Mouse (Mus musculus) heart, adult 9 months (tissue): ENCODE measurements around the gene Ubqln4.
"Not testable (repeated sequence)": the region's sequence is repeated elsewhere in the genome, so short reads cannot be mapped to it uniquely, and the experiment has no call there.

Source experiments
- DNase-seq, 2 experiments: peaks; one replicate each; pipeline ENCODE4 v3.0.0; 2022; ENCODE audit warnings: low spot score in 2 of 2

Gene Ubqln4

DNA sequence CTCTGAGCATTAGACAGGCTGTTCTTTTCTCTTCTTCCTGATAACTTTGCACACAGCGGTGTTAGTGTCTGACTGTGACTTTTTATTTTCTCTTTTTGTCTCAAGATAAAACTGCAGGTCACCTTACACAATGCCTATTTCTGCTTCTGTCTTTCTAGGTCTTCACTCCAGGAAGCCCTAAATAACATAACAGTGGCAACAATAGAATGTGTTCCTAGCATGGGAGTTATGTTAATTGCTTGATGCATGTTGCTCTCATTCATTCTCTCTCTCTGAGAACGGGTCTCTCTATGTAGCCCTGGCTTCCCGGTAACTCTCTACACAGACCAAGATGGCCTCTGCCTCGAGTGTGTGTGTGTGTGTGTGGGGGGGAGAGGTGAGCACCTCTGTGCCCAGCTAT, 48.9 kb downstream of the Ubqln4 start:
- DNase-seq: no peak

GRCm38 (mm10) chr3:88603714-88604161, 50.2 kb downstream of the Ubqln4 start:
- DNase-seq: peak; percentile 77 to 79

DNA sequence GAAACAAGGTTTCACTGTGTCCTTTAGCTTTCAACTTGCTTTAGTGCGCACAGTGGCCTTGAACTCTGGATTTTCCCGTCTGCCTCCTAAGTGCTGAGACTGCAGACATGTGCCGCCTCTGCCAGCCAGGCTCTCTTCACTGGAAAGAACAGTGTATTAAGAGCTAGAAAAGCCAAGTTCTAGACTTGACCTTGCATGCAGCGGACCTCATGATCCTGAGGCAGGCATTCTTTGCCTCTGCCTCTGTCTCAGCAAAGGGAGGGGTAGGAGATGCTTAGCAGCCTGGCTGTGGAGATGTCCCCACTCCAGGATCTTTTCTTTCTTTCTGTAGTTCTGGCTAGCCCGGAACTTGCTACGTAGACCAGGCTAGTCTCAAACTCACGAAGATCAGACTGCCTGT, 51.3 kb downstream of the Ubqln4 start:
- DNase-seq: no peak

DNA sequence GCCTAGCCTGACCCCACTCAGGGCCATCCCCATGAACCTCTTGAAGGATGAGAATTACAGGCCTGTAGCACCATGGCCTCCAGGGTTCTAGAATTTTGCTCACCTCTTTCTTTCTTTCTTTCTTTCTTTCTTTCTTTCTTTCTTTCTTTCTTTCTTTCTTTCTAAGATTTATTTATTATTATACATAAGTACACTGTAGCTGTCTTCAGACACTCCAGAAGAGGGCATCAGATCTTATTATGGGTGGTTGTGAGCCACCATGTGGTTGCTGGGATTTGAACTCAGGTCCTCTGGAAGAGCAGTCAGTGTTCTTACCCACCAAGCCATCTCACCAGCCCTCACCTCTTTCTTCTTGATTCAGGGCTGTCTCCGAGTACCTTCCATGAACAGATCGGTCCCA, 52.1 kb downstream of the Ubqln4 start, which contains the start of gene Arhgef2:
Gene Arhgef2 (plus strand): TSS at position 301 of the 400 bp plus-strand sequence.
- not testable (repeated sequence) for DNase-seq

DNA sequence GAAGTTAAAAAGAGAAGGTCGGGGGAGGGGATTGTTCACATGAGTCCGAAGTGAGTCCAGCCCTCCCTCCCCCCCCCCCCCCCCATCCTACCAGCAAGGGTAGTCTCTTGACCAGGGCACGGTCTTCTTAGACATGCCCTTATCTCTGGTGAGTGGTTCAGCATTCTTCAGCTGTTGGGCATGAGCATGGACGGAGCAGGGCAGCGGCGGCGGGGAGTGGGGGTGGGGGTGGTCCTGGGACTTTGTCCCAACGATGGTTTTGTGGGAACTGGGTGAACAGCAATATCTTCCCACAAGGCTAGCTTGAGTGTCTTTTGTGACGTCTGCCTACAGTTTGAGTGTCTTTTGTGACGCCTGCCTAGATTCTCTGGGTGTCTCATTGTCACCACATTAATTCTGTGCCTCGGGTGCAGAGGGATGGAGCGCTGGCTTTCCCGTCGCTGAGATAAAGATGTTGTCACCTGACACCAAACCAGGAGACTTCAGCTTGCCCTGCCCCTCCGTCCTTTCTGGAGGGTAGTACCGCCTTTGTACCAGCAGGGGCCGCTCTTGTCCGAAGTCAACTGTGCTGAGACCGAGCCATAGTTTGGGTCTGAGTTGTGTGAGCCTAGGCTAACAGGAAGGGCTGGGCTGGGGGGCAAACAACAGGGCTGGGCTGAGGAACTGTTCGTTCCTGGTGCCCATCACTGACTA, 53.7 kb downstream of the Ubqln4 start:
- peak; percentile 85 to 90 for DNase-seq

DNA sequence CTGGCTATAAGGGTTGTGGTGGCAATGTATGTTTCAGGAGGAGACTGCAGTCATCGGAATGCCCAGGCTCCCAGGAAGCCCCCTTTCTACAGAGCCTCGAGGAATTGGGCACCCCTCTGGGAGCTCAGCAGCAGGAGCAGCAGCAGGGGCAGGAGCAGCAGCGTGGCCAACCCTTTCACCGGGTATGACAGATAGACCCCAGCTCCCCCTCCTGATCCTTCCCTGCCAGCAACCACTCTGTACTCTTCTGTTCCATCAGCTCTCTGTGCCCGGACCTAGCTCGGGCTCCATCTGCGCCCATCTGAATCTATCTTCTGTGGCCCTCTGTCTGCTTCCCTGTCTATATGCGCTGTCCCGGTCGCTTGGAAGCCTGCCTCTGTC, 54.2 kb downstream of the Ubqln4 start:
- DNase-seq: no peak

- DNase-seq: no peak
Measured at GRCm38 (mm10) chr3:88609066-88609465, 55.5 kb downstream of the Ubqln4 start.

DNA sequence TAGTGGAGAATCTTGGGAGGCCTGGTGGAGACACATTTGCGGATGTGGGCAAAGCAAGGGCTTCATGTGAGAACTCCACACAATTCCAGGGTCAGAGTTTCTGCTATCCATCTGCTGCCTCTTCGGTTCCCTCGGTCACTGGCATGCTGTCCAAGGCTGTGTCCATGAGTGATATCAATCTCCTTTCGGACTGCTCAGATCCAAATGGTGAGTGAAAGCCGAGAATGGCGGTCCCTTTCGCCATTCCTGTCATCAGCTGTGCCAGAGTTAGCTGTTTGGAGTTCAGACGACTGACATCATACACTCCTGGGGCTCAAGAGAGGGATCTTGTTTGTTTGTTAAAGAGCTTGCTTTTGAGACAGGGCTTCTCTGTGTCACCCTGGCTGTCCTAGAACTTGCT, 60.9 kb downstream of the Ubqln4 start:
- no peak for DNase-seq

- DNase-seq: no peak
Measured at GRCm38 (mm10) chr3:88615117-88615516, 61.6 kb downstream of the Ubqln4 start.

GRCm38 (mm10) chr3:88615902-88616391, 62.4 kb downstream of the Ubqln4 start:
- peak; percentile 82 to 90 for DNase-seq

GRCm38 (mm10) chr3:88616951-88617500, 63.5 kb downstream of the Ubqln4 start:
- no peak for DNase-seq

DNA sequence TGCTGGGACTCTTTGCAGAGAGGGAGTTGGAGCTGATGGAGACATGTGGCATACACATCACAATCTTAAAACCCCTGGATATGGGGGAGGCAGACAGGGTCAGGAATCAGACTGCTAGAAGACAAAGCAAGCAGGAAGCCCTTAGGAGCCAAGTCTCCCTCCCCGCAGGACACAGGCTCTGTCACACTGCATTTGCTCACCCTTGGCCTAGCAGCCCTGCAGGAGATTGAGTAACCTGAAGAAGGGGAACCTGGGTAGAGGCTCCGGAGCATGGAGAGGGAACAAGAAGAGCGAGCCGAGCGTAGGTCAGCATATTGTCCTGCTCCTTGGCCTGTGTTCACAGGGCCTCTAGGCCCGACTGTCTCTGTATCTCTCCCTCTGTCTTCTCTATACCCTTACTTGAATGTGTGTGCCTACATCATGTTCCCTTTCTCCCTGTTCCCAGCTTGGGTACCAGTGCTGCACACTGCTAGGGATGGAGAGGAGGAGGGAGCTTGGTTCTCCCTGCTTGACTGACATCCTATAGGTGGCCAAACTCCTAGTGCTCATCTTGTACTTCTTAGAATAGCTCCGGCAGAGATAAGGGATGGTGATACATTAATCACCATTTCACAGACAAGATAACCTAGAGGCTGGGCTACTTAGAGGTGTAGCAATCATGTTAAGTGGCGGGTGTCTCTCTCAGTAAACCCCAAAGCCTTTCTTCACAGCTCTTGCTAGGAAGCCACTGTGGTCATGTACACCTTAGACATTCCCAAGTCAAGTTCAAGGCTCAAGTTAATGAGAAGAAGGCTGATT, 64.7 kb downstream of the Ubqln4 start:
- DNase-seq: peak; percentile 28 to 60
